Mouse (Mus musculus): ENCODE data around the gene Tnrc6c. TPM values are rescaled to one million over a fixed set of nuclear protein-coding genes. Genes with fewer than 3 reads are reported as not detected.

The Tnrc6c gene
- polyA plus RNA-seq, 1 experiment = 43.8 TPM

DNA sequence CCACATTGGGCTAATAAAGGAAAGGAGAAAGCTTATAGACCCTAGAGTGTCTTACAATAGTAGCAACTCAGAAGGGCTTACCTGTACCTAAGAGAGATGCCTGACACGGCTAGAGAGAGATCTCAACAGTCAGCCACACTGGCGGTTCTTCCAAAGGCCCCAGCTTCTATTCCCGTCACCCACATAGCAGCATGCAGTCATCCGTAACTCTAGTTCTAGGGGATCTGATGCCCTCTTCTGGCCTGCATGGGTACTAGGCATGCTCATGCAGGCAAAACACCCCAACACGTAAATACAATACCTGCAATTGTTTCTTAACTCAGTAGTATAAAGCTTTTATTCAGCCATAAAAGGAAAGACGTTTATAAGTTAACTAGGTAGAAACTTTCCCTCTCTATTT lies 59.3 kb downstream of the Tnrc6c start:
- DNase-seq = no peak

DNA sequence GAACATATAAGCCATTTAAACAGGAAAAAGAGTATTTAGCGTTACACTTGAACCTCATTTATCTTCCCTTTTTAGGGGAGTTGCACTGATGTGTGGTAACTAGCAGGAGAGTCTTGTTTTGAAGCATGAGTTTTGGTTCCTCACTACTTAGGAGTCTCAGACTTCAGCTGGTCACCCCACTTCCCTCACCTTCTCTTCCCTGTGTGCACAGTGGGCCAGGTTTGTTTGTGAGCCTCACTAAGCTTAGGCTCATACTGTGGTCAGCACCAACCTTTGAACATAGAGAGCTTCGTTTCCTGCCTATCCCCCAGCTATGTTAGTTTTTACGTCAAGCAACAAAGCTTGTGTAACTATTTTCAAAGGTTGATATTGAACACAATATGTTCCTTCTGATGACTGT lies 64.7 kb downstream of the Tnrc6c start:
- DNase-seq = no peak
- TF ChIP-seq CTCF (IDR thresholded peaks at IDR 0.05; ENCODE audit: borderline replicate concordance, insufficient read depth, low read depth, low read length) (no peak), POLR2A (IDR thresholded peaks at IDR 0.05; ENCODE audit: borderline replicate concordance, insufficient read depth, low read length) (no peak)
- WGBS = 95% methylated on average over 3 of the region's 3 CpGs
- Histone ChIP-seq H3K27ac (ENCODE audit: insufficient read depth, low read length) (no peak overlapping the region), H3K4me1 (ENCODE audit: control insufficient read depth, insufficient read depth, low read length) (no peaks in the 10 kb centered on the region), H3K27me3 (ENCODE audit: control insufficient read depth, insufficient read depth, low read length) (no peaks in the 10 kb centered on the region), H3K4me3 (replicated peaks; ENCODE audit: insufficient read depth, low read depth, low read length) (no peak overlapping the region)

More for the DNA sequence above, 59.3 kb downstream of the Tnrc6c start:
- H3K27ac ChIP-seq (ENCODE audit: insufficient read depth, low read length) = no peak overlapping the region
- no peak overlapping the region for H3K4me3 ChIP-seq (replicated peaks; ENCODE audit: insufficient read depth, low read depth, low read length)
- H3K27me3 ChIP-seq (ENCODE audit: control insufficient read depth, insufficient read depth, low read length) = no peaks in the 10 kb centered on the region
- TF ChIP-seq POLR2A (IDR thresholded peaks at IDR 0.05; ENCODE audit: borderline replicate concordance, insufficient read depth, low read length) (no peak), CTCF (IDR thresholded peaks at IDR 0.05; ENCODE audit: borderline replicate concordance, insufficient read depth, low read depth, low read length) (0 out of 2 replicates have a peak, but pooled peaks have one; percentile 12)
- 94% methylated on average over 6 of the region's 6 CpGs for WGBS
- peaks cover 6% of the 10 kb centered on the region for H3K4me1 ChIP-seq (ENCODE audit: control insufficient read depth, insufficient read depth, low read length)

DNA sequence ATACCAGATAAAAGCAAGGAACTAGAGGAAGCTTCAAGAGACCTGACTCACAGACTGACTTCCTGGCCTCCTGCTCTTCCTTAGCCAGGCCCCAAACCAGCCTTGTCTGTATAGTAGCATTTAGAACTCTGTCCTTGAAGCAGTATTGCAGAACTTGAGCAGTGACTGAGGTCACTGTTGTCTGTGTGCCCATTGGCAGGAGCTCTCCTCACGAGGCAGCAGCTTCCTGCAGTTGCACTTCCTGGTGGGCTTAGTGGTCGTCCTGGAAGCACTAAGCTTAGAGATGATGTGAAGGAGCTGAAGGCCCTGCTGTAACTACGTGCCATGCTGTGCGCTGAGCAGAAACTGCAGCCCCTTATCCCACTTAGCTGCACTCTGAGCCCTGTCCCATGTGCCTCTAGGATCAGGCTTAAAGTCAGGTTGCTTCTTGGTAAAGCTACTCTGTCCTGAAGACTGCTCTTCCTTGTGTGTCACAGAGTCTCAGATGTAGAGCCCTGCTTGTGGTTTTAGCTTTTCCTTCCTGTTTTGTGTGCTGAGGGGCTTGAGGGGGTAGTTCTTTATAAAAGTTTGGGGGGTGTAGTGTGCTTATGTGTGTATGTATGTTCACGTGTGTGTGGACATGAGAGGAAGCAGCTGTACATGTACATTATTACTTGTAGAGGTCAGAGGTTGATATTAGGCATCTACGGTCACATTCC lies 70.7 kb downstream of the Tnrc6c start:
- Histone ChIP-seq H3K27ac (ENCODE audit: insufficient read depth, low read length) (no peak overlapping the region), H3K4me3 (replicated peaks; ENCODE audit: insufficient read depth, low read depth, low read length) (no peak overlapping the region), H3K4me1 (ENCODE audit: control insufficient read depth, insufficient read depth, low read length) (no peaks in the 10 kb centered on the region; the same call in 1 of the 2 replicates), H3K27me3 (ENCODE audit: control insufficient read depth, insufficient read depth, low read length) (no peaks in the 10 kb centered on the region)
- WGBS = 64% methylated on average over 6 of the region's 6 CpGs
- TF ChIP-seq POLR2A (IDR thresholded peaks at IDR 0.05; ENCODE audit: borderline replicate concordance, insufficient read depth, low read length) = no peak
- no peak for DNase-seq

DNA sequence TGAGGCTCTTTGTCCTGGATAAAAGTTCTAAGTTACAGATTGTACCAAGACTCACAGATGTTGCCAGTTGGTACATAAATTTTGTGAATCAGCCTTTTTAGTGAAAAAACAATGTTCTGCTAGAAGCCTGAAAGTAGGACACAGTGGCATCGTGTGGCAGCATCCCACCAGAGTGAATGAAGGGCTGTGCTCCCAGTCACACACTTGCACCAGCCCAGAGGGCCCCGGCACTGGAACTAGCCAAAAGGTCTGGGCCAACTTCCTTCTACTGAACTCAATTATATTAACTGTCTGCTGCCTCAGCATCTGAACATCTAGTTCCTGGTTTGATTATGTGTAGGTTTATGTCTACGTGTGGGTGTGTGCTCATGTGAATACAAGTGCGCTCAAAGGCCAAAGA lies 72.9 kb downstream of the Tnrc6c start:
- DNase-seq = no peak
- WGBS = 87% methylated on average over 4 of the region's 4 CpGs
- no peak overlapping the region for H3K27ac ChIP-seq (ENCODE audit: insufficient read depth, low read length)

DNA sequence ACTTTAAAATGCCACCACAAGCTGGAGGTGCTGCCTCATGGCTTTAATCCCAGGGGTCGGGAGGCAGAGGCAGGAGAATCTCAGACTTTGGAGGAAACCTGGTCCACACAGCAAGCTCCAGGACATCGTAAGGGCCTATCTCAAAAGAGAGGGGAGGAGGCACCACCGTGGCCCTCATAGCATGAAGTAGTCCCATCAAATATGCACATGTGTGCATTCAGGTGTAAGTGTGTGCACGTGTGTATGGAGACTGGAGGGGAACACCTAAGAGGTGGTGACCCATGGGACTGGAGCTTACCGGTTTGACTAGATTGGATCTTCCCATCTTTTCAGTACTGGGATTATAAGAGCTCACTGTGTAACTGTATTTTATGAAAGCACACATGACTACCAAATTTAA lies 74.2 kb downstream of the Tnrc6c start:
- peaks cover 10% of the 10 kb centered on the region for H3K4me1 ChIP-seq (ENCODE audit: control insufficient read depth, insufficient read depth, low read length)
- H3K4me3 ChIP-seq (replicated peaks; ENCODE audit: insufficient read depth, low read depth, low read length) = no peak overlapping the region
- no peak overlapping the region for H3K27ac ChIP-seq (ENCODE audit: insufficient read depth, low read length)
- H3K27me3 ChIP-seq (ENCODE audit: control insufficient read depth, insufficient read depth, low read length) = no peaks in the 10 kb centered on the region
- DNase-seq = no peak
- WGBS = 86% methylated on average over 5 of the region's 5 CpGs
- TF ChIP-seq POLR2A (IDR thresholded peaks at IDR 0.05; ENCODE audit: borderline replicate concordance, insufficient read depth, low read length) = no peak
- TF ChIP-seq CTCF (IDR thresholded peaks at IDR 0.05; ENCODE audit: borderline replicate concordance, insufficient read depth, low read depth, low read length) = no peak

More for the DNA sequence above, 72.9 kb downstream of the Tnrc6c start:
- Histone ChIP-seq H3K4me1 (ENCODE audit: control insufficient read depth, insufficient read depth, low read length) (peaks cover 7% of the 10 kb centered on the region), H3K4me3 (replicated peaks; ENCODE audit: insufficient read depth, low read depth, low read length) (no peak overlapping the region), H3K27me3 (ENCODE audit: control insufficient read depth, insufficient read depth, low read length) (no peaks in the 10 kb centered on the region)
- TF ChIP-seq POLR2A (IDR thresholded peaks at IDR 0.05; ENCODE audit: borderline replicate concordance, insufficient read depth, low read length) = no peak

DNA sequence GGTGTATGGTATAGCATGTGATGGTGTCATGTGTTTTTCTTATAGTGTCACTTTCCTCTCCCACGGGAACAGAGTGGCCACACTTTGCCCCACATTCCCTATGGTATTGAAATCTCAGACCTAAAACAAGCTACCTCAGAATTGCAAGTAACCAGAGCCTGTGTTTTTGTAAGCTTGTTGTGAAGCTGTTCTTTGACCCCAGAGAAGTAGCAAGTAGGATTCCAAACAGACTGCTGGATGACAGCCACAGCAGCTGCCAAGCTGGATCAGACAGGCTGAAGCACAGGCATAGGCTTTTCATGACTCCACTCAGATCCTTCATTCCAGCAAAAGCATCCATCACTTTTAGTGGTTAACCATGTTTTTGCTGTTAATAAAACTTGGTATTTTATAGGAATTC lies 74.8 kb downstream of the Tnrc6c start:
- Histone ChIP-seq H3K4me3 (replicated peaks; ENCODE audit: insufficient read depth, low read depth, low read length) (no peak overlapping the region), H3K4me1 (ENCODE audit: control insufficient read depth, insufficient read depth, low read length) (peaks cover 10% of the 10 kb centered on the region), H3K27ac (ENCODE audit: insufficient read depth, low read length) (no peak overlapping the region), H3K27me3 (ENCODE audit: control insufficient read depth, insufficient read depth, low read length) (no peaks in the 10 kb centered on the region)
- 70% methylated on average over 1 of the region's 1 CpGs for WGBS
- TF ChIP-seq CTCF (IDR thresholded peaks at IDR 0.05; ENCODE audit: borderline replicate concordance, insufficient read depth, low read depth, low read length) (no peak), POLR2A (IDR thresholded peaks at IDR 0.05; ENCODE audit: borderline replicate concordance, insufficient read depth, low read length) (no peak)
- DNase-seq = no peak

DNA sequence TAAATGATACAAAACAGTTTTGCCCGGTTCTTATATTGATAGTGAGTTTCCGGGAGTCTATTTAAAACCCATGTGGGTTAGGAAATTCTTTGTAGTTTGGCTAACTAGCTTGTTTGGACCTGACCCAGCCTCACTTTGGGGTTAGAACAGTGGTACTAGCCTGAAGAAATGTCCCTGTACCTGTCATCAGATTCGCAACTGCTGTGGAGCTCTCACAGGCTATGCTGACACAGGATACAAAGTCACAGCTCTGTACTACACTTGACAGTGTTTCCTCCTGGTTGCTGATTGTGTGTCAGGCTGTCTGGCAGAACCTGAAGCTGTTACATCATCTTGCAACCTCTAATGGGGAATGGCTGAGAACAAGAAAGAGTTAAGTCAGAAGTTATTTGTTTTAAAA lies 75.3 kb downstream of the Tnrc6c start:
- no peak for DNase-seq
- Histone ChIP-seq H3K4me1 (ENCODE audit: control insufficient read depth, insufficient read depth, low read length) (peaks cover 10% of the 10 kb centered on the region), H3K27ac (ENCODE audit: insufficient read depth, low read length) (no peak overlapping the region), H3K4me3 (replicated peaks; ENCODE audit: insufficient read depth, low read depth, low read length) (no peak overlapping the region), H3K27me3 (ENCODE audit: control insufficient read depth, insufficient read depth, low read length) (no peaks in the 10 kb centered on the region)
- TF ChIP-seq CTCF (IDR thresholded peaks at IDR 0.05; ENCODE audit: borderline replicate concordance, insufficient read depth, low read depth, low read length) = no peak
- WGBS = 87% methylated on average over 3 of the region's 3 CpGs

DNA sequence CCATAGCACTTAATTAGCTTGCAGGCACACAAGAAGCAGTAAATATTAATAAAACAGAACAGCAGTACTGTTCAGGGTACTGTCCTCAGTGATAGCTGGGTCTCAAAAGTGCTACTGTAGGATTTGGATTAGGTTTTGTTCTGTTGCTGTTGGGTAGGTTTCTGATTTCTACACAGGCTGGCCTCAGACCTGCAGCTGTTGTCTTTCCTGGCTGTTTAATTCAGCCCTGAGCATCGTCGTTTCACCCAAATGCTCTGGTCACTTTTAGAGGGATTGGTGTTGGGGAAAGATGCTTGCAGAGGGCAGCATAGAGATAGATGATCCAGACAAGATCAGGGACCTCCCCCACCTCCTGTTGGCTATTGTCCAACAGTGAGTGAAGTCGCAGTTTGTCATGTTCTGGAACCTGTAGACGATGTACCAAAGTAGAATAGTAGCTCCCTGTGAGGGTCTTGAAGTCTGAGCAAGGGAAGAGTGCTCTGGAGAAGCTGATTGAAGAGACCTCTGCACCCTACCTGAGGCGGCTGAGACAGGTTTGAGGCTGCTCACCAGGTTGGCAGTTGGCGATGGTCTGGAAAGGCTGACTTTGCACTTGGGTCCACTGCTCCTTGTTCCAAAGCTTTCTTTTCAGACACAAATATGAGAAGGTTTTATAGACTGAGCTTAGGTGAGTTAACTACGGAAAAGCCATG lies 75.9 kb downstream of the Tnrc6c start:
- H3K27ac ChIP-seq (ENCODE audit: insufficient read depth, low read length) = no peak overlapping the region

More for the DNA sequence above, 75.9 kb downstream of the Tnrc6c start:
- 66% methylated on average over 7 of the region's 7 CpGs for WGBS
- no peaks in the 10 kb centered on the region for H3K27me3 ChIP-seq (ENCODE audit: control insufficient read depth, insufficient read depth, low read length)
- DNase-seq = no peak
- no peak overlapping the region for H3K4me3 ChIP-seq (replicated peaks; ENCODE audit: insufficient read depth, low read depth, low read length)
- H3K4me1 ChIP-seq (ENCODE audit: control insufficient read depth, insufficient read depth, low read length) = peaks cover 10% of the 10 kb centered on the region
- TF ChIP-seq CTCF (IDR thresholded peaks at IDR 0.05; ENCODE audit: borderline replicate concordance, insufficient read depth, low read depth, low read length) (no peak), POLR2A (IDR thresholded peaks at IDR 0.05; ENCODE audit: borderline replicate concordance, insufficient read depth, low read length) (no peak)
